Mouse (Mus musculus): Measurements from ENCODE around the gene Cwc27. TPM values are rescaled to one million over a fixed set of nuclear protein-coding genes. Genes with fewer than 3 reads are reported as not detected.

Gene Cwc27
- polyA plus RNA-seq, 1 experiment = 15.9 TPM

- no peak for TF ChIP-seq CTCF (IDR thresholded peaks at IDR 0.05; ENCODE audit: low read depth, low read length)
- no peak for TF ChIP-seq POLR2A (IDR thresholded peaks at IDR 0.05; ENCODE audit: borderline replicate concordance, low read depth, low read length)
- Histone ChIP-seq H3K4me1 (ENCODE audit: control insufficient read depth, insufficient read depth, low read length) (peaks cover 27% of the 10 kb centered on the region), H3K27ac (ENCODE audit: insufficient read depth, low read depth, low read length) (no peak overlapping the region), H3K4me3 (ENCODE audit: insufficient read depth, low read length) (no peak overlapping the region)
Observed at GRCm38 (mm10) chr13:104605111-104605510, 211.8 kb downstream of the Cwc27 start.

DNA sequence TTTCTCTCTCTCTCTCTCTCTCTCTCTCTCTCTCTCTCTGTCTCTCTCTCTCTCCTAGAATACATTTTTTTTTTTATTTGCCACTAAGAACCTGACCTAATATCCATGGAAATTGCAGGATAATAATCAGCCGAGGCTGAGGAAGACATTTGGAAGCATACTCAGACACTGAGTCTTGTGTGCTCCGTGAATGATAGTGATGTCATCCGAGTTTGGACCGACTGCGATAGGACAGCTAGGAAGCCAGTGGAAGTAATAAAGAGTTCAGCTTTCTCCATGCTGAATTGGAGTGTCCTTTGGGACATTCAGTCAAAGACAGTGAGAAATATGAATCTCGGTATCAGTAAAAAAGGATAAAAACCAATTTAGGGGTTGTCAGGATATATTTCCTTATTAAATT is 214.7 kb downstream of the Cwc27 start:
- Histone ChIP-seq H3K4me1 (ENCODE audit: control insufficient read depth, insufficient read depth, low read length) (peaks cover 16% of the 10 kb centered on the region), H3K27ac (ENCODE audit: insufficient read depth, low read depth, low read length) (no peak overlapping the region), H3K4me3 (ENCODE audit: insufficient read depth, low read length) (no peak overlapping the region)
- TF ChIP-seq CTCF (IDR thresholded peaks at IDR 0.05; ENCODE audit: low read depth, low read length) (no peak), POLR2A (IDR thresholded peaks at IDR 0.05; ENCODE audit: borderline replicate concordance, low read depth, low read length) (no peak)

DNA sequence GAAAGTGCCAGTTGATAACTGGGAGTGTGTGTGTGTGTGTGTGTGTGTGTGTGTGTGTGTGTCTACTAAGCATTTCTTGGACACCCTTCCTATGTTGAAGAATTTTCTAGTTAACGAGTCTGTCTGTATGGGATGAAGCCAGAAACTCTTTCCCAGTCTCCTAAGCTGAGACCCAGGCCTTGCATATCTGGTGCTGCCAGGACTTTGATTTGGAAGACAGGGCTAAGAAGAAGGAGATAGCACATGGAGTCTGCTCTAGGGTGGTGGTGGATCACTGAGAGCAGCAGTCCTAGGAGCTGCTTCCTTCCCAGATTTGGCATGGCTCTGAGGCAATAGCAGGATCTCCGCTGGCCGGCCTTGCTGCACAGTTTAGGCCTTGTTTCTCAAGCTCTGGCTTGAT is 215.2 kb downstream of the Cwc27 start:
- H3K4me3 ChIP-seq (ENCODE audit: insufficient read depth, low read length) = no peak overlapping the region
- TF ChIP-seq POLR2A (IDR thresholded peaks at IDR 0.05; ENCODE audit: borderline replicate concordance, low read depth, low read length) (no peak), CTCF (IDR thresholded peaks at IDR 0.05; ENCODE audit: low read depth, low read length) (no peak)
- peaks cover 13% of the 10 kb centered on the region for H3K4me1 ChIP-seq (ENCODE audit: control insufficient read depth, insufficient read depth, low read length)
- no peak overlapping the region for H3K27ac ChIP-seq (ENCODE audit: insufficient read depth, low read depth, low read length)

GRCm38 (mm10) chr13:104596199-104596598 is 220.7 kb downstream of the Cwc27 start:
- TF ChIP-seq CTCF (IDR thresholded peaks at IDR 0.05; ENCODE audit: low read depth, low read length) (no peak), POLR2A (IDR thresholded peaks at IDR 0.05; ENCODE audit: borderline replicate concordance, low read depth, low read length) (no peak)
- H3K4me1 ChIP-seq (ENCODE audit: control insufficient read depth, insufficient read depth, low read length) = no peaks in the 10 kb centered on the region
- H3K27ac ChIP-seq (ENCODE audit: insufficient read depth, low read depth, low read length) = no peak overlapping the region
- H3K4me3 ChIP-seq (ENCODE audit: insufficient read depth, low read length) = no peak overlapping the region

DNA sequence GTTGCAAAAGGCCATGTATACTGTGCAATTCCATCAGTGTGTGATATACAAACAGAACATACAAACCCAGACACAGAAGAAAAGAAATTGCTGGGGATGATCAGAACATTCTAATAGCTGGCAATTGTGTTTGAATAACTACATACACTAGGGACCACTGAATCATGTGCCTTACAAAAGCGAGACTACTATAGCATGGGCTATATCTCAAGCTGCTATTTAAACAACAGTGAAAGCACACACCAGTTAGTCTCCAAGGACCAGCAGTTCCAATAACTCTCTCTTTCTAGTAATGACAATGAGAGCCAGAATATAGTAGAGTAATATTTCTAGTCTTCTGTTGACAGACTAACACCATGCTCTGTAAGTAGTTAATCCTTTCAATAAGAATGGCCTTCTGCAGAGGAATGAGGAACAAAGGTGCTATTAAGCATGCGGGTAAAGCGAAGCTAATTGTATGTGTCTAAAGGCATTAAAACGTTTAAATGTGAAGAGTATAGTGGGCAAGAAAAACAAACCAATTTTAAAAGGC is 222.1 kb downstream of the Cwc27 start:
- Histone ChIP-seq H3K4me3 (ENCODE audit: insufficient read depth, low read length) (no peak overlapping the region), H3K4me1 (ENCODE audit: control insufficient read depth, insufficient read depth, low read length) (peaks cover 1% of the 10 kb centered on the region; the same call in 1 of the 2 replicates), H3K27ac (ENCODE audit: insufficient read depth, low read depth, low read length) (no peak overlapping the region)
- TF ChIP-seq CTCF (IDR thresholded peaks at IDR 0.05; ENCODE audit: low read depth, low read length) = no peak
- TF ChIP-seq POLR2A (IDR thresholded peaks at IDR 0.05; ENCODE audit: borderline replicate concordance, low read depth, low read length) = no peak

- TF ChIP-seq CTCF (IDR thresholded peaks at IDR 0.05; ENCODE audit: low read depth, low read length) = no peak
- no peak for TF ChIP-seq POLR2A (IDR thresholded peaks at IDR 0.05; ENCODE audit: borderline replicate concordance, low read depth, low read length)
- Histone ChIP-seq H3K27ac (ENCODE audit: insufficient read depth, low read depth, low read length) (no peak overlapping the region), H3K4me1 (ENCODE audit: control insufficient read depth, insufficient read depth, low read length) (peaks cover 11% of the 10 kb centered on the region), H3K4me3 (ENCODE audit: insufficient read depth, low read length) (no peak overlapping the region)
Observed at GRCm38 (mm10) chr13:104590931-104591330, 226.0 kb downstream of the Cwc27 start.

GRCm38 (mm10) chr13:104590097-104590607 is 226.8 kb downstream of the Cwc27 start:
- TF ChIP-seq CTCF (IDR thresholded peaks at IDR 0.05; ENCODE audit: low read depth, low read length) (no peak), POLR2A (IDR thresholded peaks at IDR 0.05; ENCODE audit: borderline replicate concordance, low read depth, low read length) (no peak)
- no peak overlapping the region for H3K4me3 ChIP-seq (ENCODE audit: insufficient read depth, low read length)
- H3K27ac ChIP-seq (ENCODE audit: insufficient read depth, low read depth, low read length) = no peak overlapping the region
- peaks cover 11% of the 10 kb centered on the region for H3K4me1 ChIP-seq (ENCODE audit: control insufficient read depth, insufficient read depth, low read length)

- H3K27ac ChIP-seq (ENCODE audit: insufficient read depth, low read depth, low read length) = no peak overlapping the region
- no peak overlapping the region for H3K4me3 ChIP-seq (ENCODE audit: insufficient read depth, low read length)
- H3K4me1 ChIP-seq (ENCODE audit: control insufficient read depth, insufficient read depth, low read length) = peaks cover 11% of the 10 kb centered on the region
- TF ChIP-seq CTCF (IDR thresholded peaks at IDR 0.05; ENCODE audit: low read depth, low read length) = no peak
- no peak for TF ChIP-seq POLR2A (IDR thresholded peaks at IDR 0.05; ENCODE audit: borderline replicate concordance, low read depth, low read length)
Observed at GRCm38 (mm10) chr13:104588383-104588782, 228.6 kb downstream of the Cwc27 start.

Other genes starting within 250 kb of the Cwc27 start
- gene Srek1ip1, start 24.7 kb downstream of the Cwc27 start, polyA plus RNA-seq (2012; ENCODE audit: insufficient read depth, insufficient read length, missing spikeins) = 30.0 and 33.6 TPM in 2 replicates
- gene Shisal2b, start 46.8 kb upstream of the Cwc27 start, polyA plus RNA-seq (2012; ENCODE audit: insufficient read depth, insufficient read length, missing spikeins) = not detected in 2 replicates
- 0.11 TPM in 1 of 2 replicates, not detected in the other for gene Rgs7bp, start 237.8 kb upstream of the Cwc27 start, polyA plus RNA-seq (2012; ENCODE audit: insufficient read depth, insufficient read length, missing spikeins)